Mouse (Mus musculus): Measurements from ENCODE around the gene Hpse2.

GRCm38 (mm10) chr19:42833126-42833525 lies 555.0 kb downstream of the Hpse2 start:
- no peak for TF ChIP-seq POLR2AphosphoS2 (IDR thresholded peaks at IDR 0.05; ENCODE audit: insufficient read length, low read depth)
- no peak for TF ChIP-seq POLR2A (IDR thresholded peaks at IDR 0.05; ENCODE audit: insufficient read length, low read depth)
- no peak for TF ChIP-seq MYOG (IDR thresholded peaks at IDR 0.05; ENCODE audit: control insufficient read depth in 1 of 3, insufficient read depth in 1 of 3, insufficient read length in 2 of 3, low read depth in 2 of 3)
